Mouse (Mus musculus): ENCODE data around the gene Pnmal2. TPM values are rescaled to one million over a fixed set of nuclear protein-coding genes. Genes with fewer than 3 reads are reported as not detected.
A peak's percentile ranks its signal among the peaks of the same experiment; 100 is the strongest.

Gene Pnmal2
- total and polyA plus RNA-seq, 3 experiments, result 0.07 TPM; not detected in 2

- 0 out of 2 replicates have a peak, but pooled peaks have one; percentile 32 for TF ChIP-seq MYC (IDR thresholded peaks at IDR 0.05; ENCODE audit: low read depth, low read length)
- TF ChIP-seq SMC3 (IDR thresholded peaks at IDR 0.05; ENCODE audit: low read depth, low read length), result peak; percentile 89
- TF ChIP-seq SIN3A (IDR thresholded peaks at IDR 0.05; ENCODE audit: low read length), result peak; percentile 62
- TF ChIP-seq POLR2AphosphoS5 (IDR thresholded peaks at IDR 0.05; ENCODE audit: borderline replicate concordance, low read depth, low read length), result no peak
- TF ChIP-seq EP300 (IDR thresholded peaks at IDR 0.05; ENCODE audit: low read depth in 1 of 2, low read length in 2 of 2), result no peak
- TF ChIP-seq CHD2 (IDR thresholded peaks at IDR 0.05; ENCODE audit: low read length), result peak; percentile 21; the same call in 1 of the 2 replicates
- no peak for TF ChIP-seq GATA1 (IDR thresholded peaks at IDR 0.05; ENCODE audit: low read depth, low read length)
- no peak for TF ChIP-seq MEF2A (IDR thresholded peaks at IDR 0.05; ENCODE audit: extremely low read depth, insufficient replicate concordance, low read depth, low read length, poor library complexity, severe bottlenecking)
- peak; percentile 88 for TF ChIP-seq RAD21 (IDR thresholded peaks at IDR 0.05; ENCODE audit: low read depth, low read length)
- TF ChIP-seq MYB (IDR thresholded peaks at IDR 0.05; ENCODE audit: low read depth, low read length), result no peak
- no peak for TF ChIP-seq ZNF384 (IDR thresholded peaks at IDR 0.05; ENCODE audit: low read depth, low read length)
- TF ChIP-seq CTCF (IDR thresholded peaks at IDR 0.05 in 2 of 3, conservative IDR thresholded peaks at IDR 0.05 in 1 of 3; ENCODE audit: control insufficient read depth in 1 of 3, insufficient read depth in 1 of 3, low read depth in 2 of 3, low read length in 3 of 3, poor library complexity in 1 of 3, severe bottlenecking in 1 of 3), result peak; percentile 84 to 95 (median 87)
- peak; percentile 73 for TF ChIP-seq ZC3H11A (IDR thresholded peaks at IDR 0.05; ENCODE audit: low read depth, low read length)
- Histone ChIP-seq H3K9ac (ENCODE audit: control insufficient read depth, low read depth, low read length, poor library complexity, severe bottlenecking) (peak overlapping the region; percentile 42), H3K4me1 (ENCODE audit: control insufficient read depth in 1 of 2, insufficient read depth in 2 of 2, low read length in 2 of 2) (peaks cover 2 to 22% of the 10 kb centered on the region in 2 experiments), H3K27me3 (ENCODE audit: control insufficient read depth in 1 of 2, insufficient read depth in 2 of 2, low read length in 2 of 2) (no peaks in the 10 kb centered on the region), H3K9me3 (replicated peaks; ENCODE audit: insufficient read depth, low read length) (no peaks in the 10 kb centered on the region), H3K27ac (ENCODE audit: control insufficient read depth, low read depth, low read length) (no peak overlapping the region), H3K4me3 (ENCODE audit: control insufficient read depth in 1 of 2, insufficient read depth in 1 of 2, low read depth in 2 of 2, low read length in 2 of 2) (no peak overlapping the region), H3K79me2 (ENCODE audit: control insufficient read depth, insufficient read depth, low read length, poor library complexity) (peaks cover 6% of the 10 kb centered on the region; the same call in 1 of the 2 replicates), H3K36me3 (ENCODE audit: control insufficient read depth in 1 of 2, insufficient read depth in 2 of 2, low read length in 2 of 2) (peaks cover 0 to 16% of the 10 kb centered on the region in 2 experiments)
- peak; percentile 82 for DNase-seq (ENCODE audit: low read depth, low spot score)
Measured at GRCm38 (mm10) chr7:16913806-16914452, 30.6 kb upstream of the Pnmal2 start.

GRCm38 (mm10) chr7:16914453-16915343 is 29.8 kb upstream of the Pnmal2 start:
- H3K36me3 ChIP-seq (ENCODE audit: control insufficient read depth in 1 of 2, insufficient read depth in 2 of 2, low read length in 2 of 2), result peaks cover 0 to 8% of the 10 kb centered on the region in 2 experiments
- H3K9me3 ChIP-seq (replicated peaks; ENCODE audit: insufficient read depth, low read length), result no peaks in the 10 kb centered on the region
- no peak overlapping the region for H3K27ac ChIP-seq (ENCODE audit: control insufficient read depth, low read depth, low read length)
- no peak for DNase-seq (ENCODE audit: low read depth, low spot score)
- peaks cover 6% of the 10 kb centered on the region; the same call in 1 of the 2 replicates for H3K79me2 ChIP-seq (ENCODE audit: control insufficient read depth, insufficient read depth, low read length, poor library complexity)
- H3K27me3 ChIP-seq (ENCODE audit: control insufficient read depth in 1 of 2, insufficient read depth in 2 of 2, low read length in 2 of 2), result no peaks in the 10 kb centered on the region
- TF ChIP-seq POLR2AphosphoS2 (IDR thresholded peaks at IDR 0.05; ENCODE audit: low read length) (peak; percentile 41; the same call in 1 of the 2 replicates), ZMIZ1 (IDR thresholded peaks at IDR 0.05; ENCODE audit: low read depth, low read length) (peak; percentile 22; the same call in 1 of the 2 replicates), CHD1 (IDR thresholded peaks at IDR 0.05; ENCODE audit: low read depth, low read length) (no peak)
- no peak overlapping the region for H3K4me3 ChIP-seq (ENCODE audit: control insufficient read depth in 1 of 2, insufficient read depth in 1 of 2, low read depth in 2 of 2, low read length in 2 of 2)
- H3K9ac ChIP-seq (ENCODE audit: control insufficient read depth, low read depth, low read length, poor library complexity, severe bottlenecking), result no peak overlapping the region
- H3K4me1 ChIP-seq (ENCODE audit: control insufficient read depth in 1 of 2, insufficient read depth in 2 of 2, low read length in 2 of 2), result peaks cover 2 to 14% of the 10 kb centered on the region in 2 experiments; a peak in 3 of 4 replicates
